Mouse (Mus musculus): Measurements from ENCODE around the gene Hras. TPM values are rescaled to one million over a fixed set of nuclear protein-coding genes. Genes with fewer than 3 reads are reported as not detected.

The Hras gene
- polyA plus RNA-seq, 1 experiment from 2014 or later, result 21.9 TPM

GRCm38 (mm10) chr7:141147044-141147443, 46.8 kb downstream of the Hras start:
- no peak overlapping the region for H3K4me2 ChIP-seq (ENCODE audit: low read depth, low read length)
- H3K27ac ChIP-seq (ENCODE audit: low read length), result no peak overlapping the region
- WGBS, result 76% methylated on average over 6 of the region's 6 CpGs
- H3K36me3 ChIP-seq (ENCODE audit: control insufficient read depth, insufficient read depth, low read length), result 0 out of 2 replicates have a peak, but pooled peaks cover 3% of the 10 kb centered on the region
- H3K9ac ChIP-seq (ENCODE audit: low read depth, low read length), result no peak overlapping the region
- H3K27me3 ChIP-seq (replicated peaks; ENCODE audit: control insufficient read depth, insufficient read depth, low read length), result no peaks in the 10 kb centered on the region
- H3K4me3 ChIP-seq (ENCODE audit: low read length), result no peak overlapping the region
- no peaks in the 10 kb centered on the region for H3K4me1 ChIP-seq (ENCODE audit: control insufficient read depth, insufficient read depth, low read length)
- H3K9me3 ChIP-seq (ENCODE audit: control insufficient read depth, low read length), result no peaks in the 10 kb centered on the region
- no peak for ATAC-seq

DNA sequence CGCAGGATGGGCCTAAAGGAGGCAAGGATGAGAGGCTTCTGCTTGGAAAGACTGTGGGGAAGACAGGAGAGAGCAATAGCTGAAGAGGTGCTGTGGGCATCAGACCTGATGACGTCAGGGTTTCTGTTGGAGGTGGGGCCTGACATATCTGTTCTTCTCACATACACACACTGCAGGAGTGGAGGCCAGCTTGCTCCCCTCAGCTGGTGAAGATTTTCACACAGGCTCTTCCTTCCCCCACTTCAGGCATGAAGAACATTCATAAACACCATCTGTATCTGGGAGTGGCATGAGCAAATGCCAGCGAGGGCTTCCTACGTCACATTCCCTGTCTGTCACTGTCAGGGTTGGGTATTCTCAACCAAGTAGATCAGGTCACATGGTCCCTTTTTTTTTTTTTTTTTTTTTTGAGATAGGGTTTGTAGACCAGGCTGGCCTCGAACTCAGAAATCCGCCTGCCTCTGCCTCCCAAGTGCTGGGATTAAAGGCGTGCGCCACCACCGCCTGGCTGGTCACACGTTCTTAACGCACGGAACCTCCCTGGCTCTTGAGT, 47.7 kb downstream of the Hras start:
- Histone ChIP-seq H3K4me1 (ENCODE audit: control insufficient read depth, insufficient read depth, low read length) (no peaks in the 10 kb centered on the region), H3K4me2 (ENCODE audit: low read depth, low read length) (no peak overlapping the region), H3K4me3 (ENCODE audit: low read length) (no peak overlapping the region), H3K9ac (ENCODE audit: low read depth, low read length) (no peak overlapping the region), H3K36me3 (ENCODE audit: control insufficient read depth, insufficient read depth, low read length) (no peaks in the 10 kb centered on the region), H3K9me3 (ENCODE audit: control insufficient read depth, low read length) (no peaks in the 10 kb centered on the region), H3K27me3 (replicated peaks; ENCODE audit: control insufficient read depth, insufficient read depth, low read length) (no peaks in the 10 kb centered on the region), H3K27ac (ENCODE audit: low read length) (no peak overlapping the region)
- ATAC-seq, result no peak
- 91% methylated on average over 12 of the region's 12 CpGs for WGBS

GRCm38 (mm10) chr7:141145403-141145802, 48.4 kb downstream of the Hras start:
- Histone ChIP-seq H3K9me3 (ENCODE audit: control insufficient read depth, low read length) (no peaks in the 10 kb centered on the region), H3K27ac (ENCODE audit: low read length) (no peak overlapping the region), H3K36me3 (ENCODE audit: control insufficient read depth, insufficient read depth, low read length) (no peaks in the 10 kb centered on the region), H3K27me3 (replicated peaks; ENCODE audit: control insufficient read depth, insufficient read depth, low read length) (no peaks in the 10 kb centered on the region), H3K4me2 (ENCODE audit: low read depth, low read length) (no peak overlapping the region), H3K4me3 (ENCODE audit: low read length) (no peak overlapping the region), H3K4me1 (ENCODE audit: control insufficient read depth, insufficient read depth, low read length) (no peaks in the 10 kb centered on the region), H3K9ac (ENCODE audit: low read depth, low read length) (no peak overlapping the region)
- WGBS, result 87% methylated on average over 1 of the region's 1 CpGs
- no peak for ATAC-seq

DNA sequence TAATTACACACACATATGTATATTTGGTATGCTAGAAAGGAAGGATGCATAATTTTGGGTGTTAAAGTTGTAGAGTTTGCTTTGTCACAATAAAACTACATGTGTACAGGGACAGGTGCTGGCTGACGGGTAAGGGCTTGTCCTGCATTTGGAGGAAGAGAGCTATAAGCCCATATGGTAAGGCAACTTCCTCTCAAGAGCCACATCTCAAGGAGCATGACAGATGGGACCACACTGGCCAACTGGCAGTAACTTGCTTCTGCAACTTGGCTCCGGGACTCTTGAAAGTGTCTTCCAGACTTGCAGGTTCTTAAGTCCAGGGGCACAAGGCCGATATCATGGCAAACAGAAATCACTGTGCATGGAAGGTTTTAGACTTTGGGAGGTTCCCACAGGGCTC, 49.2 kb downstream of the Hras start:
- WGBS, result 81% methylated on average over 3 of the region's 3 CpGs
- Histone ChIP-seq H3K27ac (ENCODE audit: low read length) (no peak overlapping the region), H3K9me3 (ENCODE audit: control insufficient read depth, low read length) (no peaks in the 10 kb centered on the region), H3K9ac (ENCODE audit: low read depth, low read length) (no peak overlapping the region), H3K27me3 (replicated peaks; ENCODE audit: control insufficient read depth, insufficient read depth, low read length) (no peaks in the 10 kb centered on the region), H3K4me1 (ENCODE audit: control insufficient read depth, insufficient read depth, low read length) (no peaks in the 10 kb centered on the region), H3K4me3 (ENCODE audit: low read length) (no peak overlapping the region), H3K36me3 (ENCODE audit: control insufficient read depth, insufficient read depth, low read length) (no peaks in the 10 kb centered on the region), H3K4me2 (ENCODE audit: low read depth, low read length) (no peak overlapping the region)
- ATAC-seq, result no peak

GRCm38 (mm10) chr7:141143861-141144260, 49.9 kb downstream of the Hras start:
- H3K4me2 ChIP-seq (ENCODE audit: low read depth, low read length), result no peak overlapping the region
- H3K9ac ChIP-seq (ENCODE audit: low read depth, low read length), result no peak overlapping the region
- H3K4me3 ChIP-seq (ENCODE audit: low read length), result no peak overlapping the region
- H3K27me3 ChIP-seq (replicated peaks; ENCODE audit: control insufficient read depth, insufficient read depth, low read length), result no peaks in the 10 kb centered on the region
- no peak overlapping the region for H3K27ac ChIP-seq (ENCODE audit: low read length)
- no peak for ATAC-seq
- no peaks in the 10 kb centered on the region for H3K4me1 ChIP-seq (ENCODE audit: control insufficient read depth, insufficient read depth, low read length)
- H3K36me3 ChIP-seq (ENCODE audit: control insufficient read depth, insufficient read depth, low read length), result no peaks in the 10 kb centered on the region
- H3K9me3 ChIP-seq (ENCODE audit: control insufficient read depth, low read length), result no peaks in the 10 kb centered on the region
- WGBS, result 81% methylated on average over 2 of the region's 2 CpGs

DNA sequence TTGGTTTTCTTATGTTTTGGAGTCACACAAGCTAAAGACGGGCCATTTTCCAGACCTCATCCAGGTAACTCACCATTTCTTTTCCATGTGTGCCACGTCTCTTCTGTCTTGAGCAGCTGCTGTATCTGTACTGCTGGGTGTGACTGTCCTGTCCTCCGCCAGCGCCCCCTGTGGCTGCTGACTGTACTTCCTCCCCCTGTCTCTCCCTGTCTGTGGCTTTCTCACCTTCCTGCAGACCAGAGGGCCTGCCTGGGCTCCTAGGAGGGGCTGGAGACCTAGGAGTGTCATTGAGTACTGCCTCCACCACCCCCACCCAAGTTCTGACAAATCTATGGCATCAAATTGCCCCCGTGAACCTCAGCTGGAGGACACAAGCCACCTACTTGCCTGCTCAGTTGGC, 50.7 kb downstream of the Hras start:
- Histone ChIP-seq H3K9ac (ENCODE audit: low read depth, low read length) (no peak overlapping the region), H3K27ac (ENCODE audit: low read length) (no peak overlapping the region), H3K9me3 (ENCODE audit: control insufficient read depth, low read length) (no peaks in the 10 kb centered on the region), H3K27me3 (replicated peaks; ENCODE audit: control insufficient read depth, insufficient read depth, low read length) (no peaks in the 10 kb centered on the region), H3K4me1 (ENCODE audit: control insufficient read depth, insufficient read depth, low read length) (no peaks in the 10 kb centered on the region), H3K4me2 (ENCODE audit: low read depth, low read length) (no peak overlapping the region), H3K4me3 (ENCODE audit: low read length) (no peak overlapping the region), H3K36me3 (ENCODE audit: control insufficient read depth, insufficient read depth, low read length) (no peaks in the 10 kb centered on the region)
- no peak for ATAC-seq
- WGBS, result 49% methylated on average over 5 of the region's 5 CpGs

DNA sequence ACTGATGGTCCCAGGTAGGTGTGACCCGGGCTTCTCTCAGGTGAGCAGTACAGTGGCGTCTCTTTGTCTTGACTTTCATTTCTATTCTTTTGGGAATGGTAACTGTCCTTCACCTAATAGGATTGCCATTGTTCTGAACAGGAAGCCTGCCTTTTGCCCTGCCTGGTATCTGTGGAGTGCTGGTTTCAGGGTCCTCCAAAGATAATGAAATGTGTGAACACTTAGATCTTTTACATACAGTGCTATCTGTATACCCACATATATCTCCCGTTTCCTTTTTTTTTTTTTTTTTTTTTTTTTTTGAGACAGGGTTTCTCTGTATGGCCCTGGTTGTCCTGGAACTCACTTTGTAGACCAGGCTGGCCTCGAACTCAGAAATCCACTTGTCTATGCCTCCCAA, 52.5 kb downstream of the Hras start:
- no peak for ATAC-seq
- Histone ChIP-seq H3K36me3 (ENCODE audit: control insufficient read depth, insufficient read depth, low read length) (no peaks in the 10 kb centered on the region), H3K4me2 (ENCODE audit: low read depth, low read length) (no peak overlapping the region), H3K27me3 (replicated peaks; ENCODE audit: control insufficient read depth, insufficient read depth, low read length) (no peaks in the 10 kb centered on the region), H3K27ac (ENCODE audit: low read length) (no peak overlapping the region), H3K9me3 (ENCODE audit: control insufficient read depth, low read length) (no peaks in the 10 kb centered on the region), H3K9ac (ENCODE audit: low read depth, low read length) (no peak overlapping the region), H3K4me3 (ENCODE audit: low read length) (no peak overlapping the region), H3K4me1 (ENCODE audit: control insufficient read depth, insufficient read depth, low read length) (no peaks in the 10 kb centered on the region)
- WGBS, result 82% methylated on average over 4 of the region's 4 CpGs

MicroRNA genes within 50 kb of the gene (microRNA counts, 519-probe panel; counts per million panel counts)
- 3,337 counts per million, percentile 85 among the panel's probes with 10 or more counts for microRNA mmu-miR-210

Small RNAs within 50 kb of the gene (microRNA-seq; reads per million reads assigned to microRNA genes)
- gene Mir210, result 950 reads per million, percentile 74 among the genes with 10 or more reads in this experiment

Other genes with a start within 250 kb of the Hras start
- 2.0 and 2.4 TPM in 2 replicates for gene Ifitm5, start 243.7 kb downstream of the Hras start, polyA plus RNA-seq (2015; fragmentation: Nextera tagmentation; extraction: Ambion mirVana)
- gene Gm45717, start 238.1 kb downstream of the Hras start, polyA plus RNA-seq (2015; fragmentation: Nextera tagmentation; extraction: Ambion mirVana), result 1.0 TPM in 1 of 2 replicates, not detected in the other
- gene Ifitm2, start 238.0 kb downstream of the Hras start, polyA plus RNA-seq (2015; fragmentation: Nextera tagmentation; extraction: Ambion mirVana), result 1,203 and 1,252 TPM in 2 replicates
- gene Ifitm1, start 226.8 kb downstream of the Hras start, polyA plus RNA-seq (2015; fragmentation: Nextera tagmentation; extraction: Ambion mirVana), result 117 and 123 TPM in 2 replicates
- 255 and 269 TPM in 2 replicates for gene Ifitm3, start 183.2 kb downstream of the Hras start, polyA plus RNA-seq (2015; fragmentation: Nextera tagmentation; extraction: Ambion mirVana)
- gene Ifitm6, start 176.1 kb downstream of the Hras start, polyA plus RNA-seq (2015; fragmentation: Nextera tagmentation; extraction: Ambion mirVana), result 1.9 and 2.0 TPM in 2 replicates
- gene Gm17387, start 164.9 kb downstream of the Hras start, polyA plus RNA-seq (2015; fragmentation: Nextera tagmentation; extraction: Ambion mirVana), result not detected in 2 replicates
- gene B4galnt4, start 132.9 kb downstream of the Hras start, polyA plus RNA-seq (2015; fragmentation: Nextera tagmentation; extraction: Ambion mirVana), result 7.2 and 7.3 TPM in 2 replicates
- gene Pkp3, start 115.8 kb downstream of the Hras start, polyA plus RNA-seq (2015; fragmentation: Nextera tagmentation; extraction: Ambion mirVana), result 31.3 and 32.4 TPM in 2 replicates
- gene Sigirr, start 93.4 kb downstream of the Hras start, polyA plus RNA-seq (2015; fragmentation: Nextera tagmentation; extraction: Ambion mirVana), result 29.4 and 32.8 TPM in 2 replicates
- gene Ano9, start 76.2 kb downstream of the Hras start, polyA plus RNA-seq (2015; fragmentation: Nextera tagmentation; extraction: Ambion mirVana), result 43.6 and 50.1 TPM in 2 replicates
- 59.0 and 60.3 TPM in 2 replicates for gene Ptdss2, start 71.6 kb downstream of the Hras start, polyA plus RNA-seq (2015; fragmentation: Nextera tagmentation; extraction: Ambion mirVana)
- 159 and 160 TPM in 2 replicates for gene Rnh1, start 21.1 kb downstream of the Hras start, polyA plus RNA-seq (2015; fragmentation: Nextera tagmentation; extraction: Ambion mirVana)
- 5.3 and 6.5 TPM in 2 replicates for gene Lrrc56, start 152 bp upstream of the Hras start, polyA plus RNA-seq (2015; fragmentation: Nextera tagmentation; extraction: Ambion mirVana)
- 4.0 TPM in 2 replicates for gene Lmntd2, start 20.1 kb upstream of the Hras start, polyA plus RNA-seq (2015; fragmentation: Nextera tagmentation; extraction: Ambion mirVana)
- 75.6 and 77.5 TPM in 2 replicates for gene Rassf7, start 21.9 kb upstream of the Hras start, polyA plus RNA-seq (2015; fragmentation: Nextera tagmentation; extraction: Ambion mirVana)
- gene Phrf1, start 34.8 kb upstream of the Hras start, polyA plus RNA-seq (2015; fragmentation: Nextera tagmentation; extraction: Ambion mirVana), result 55.2 and 56.7 TPM in 2 replicates
- 6.5 and 9.1 TPM in 2 replicates for gene Irf7, start 72.5 kb upstream of the Hras start, polyA plus RNA-seq (2015; fragmentation: Nextera tagmentation; extraction: Ambion mirVana)
- gene Cdhr5, start 82.8 kb upstream of the Hras start, polyA plus RNA-seq (2015; fragmentation: Nextera tagmentation; extraction: Ambion mirVana), result 167 and 234 TPM in 2 replicates
- 304 and 334 TPM in 2 replicates for gene Sct, start 85.1 kb upstream of the Hras start, polyA plus RNA-seq (2015; fragmentation: Nextera tagmentation; extraction: Ambion mirVana)
- gene Drd4, start 98.0 kb upstream of the Hras start, polyA plus RNA-seq (2015; fragmentation: Nextera tagmentation; extraction: Ambion mirVana), result 0.23 and 0.48 TPM in 2 replicates
- 61.0 and 64.4 TPM in 2 replicates for gene Deaf1, start 133.7 kb upstream of the Hras start, polyA plus RNA-seq (2015; fragmentation: Nextera tagmentation; extraction: Ambion mirVana)
- gene Tmem80, start 133.7 kb upstream of the Hras start, polyA plus RNA-seq (2015; fragmentation: Nextera tagmentation; extraction: Ambion mirVana), result 32.4 and 34.2 TPM in 2 replicates
- 191 and 214 TPM in 2 replicates for gene Eps8l2, start 144.9 kb upstream of the Hras start, polyA plus RNA-seq (2015; fragmentation: Nextera tagmentation; extraction: Ambion mirVana)
- gene Taldo1, start 198.2 kb upstream of the Hras start, polyA plus RNA-seq (2015; fragmentation: Nextera tagmentation; extraction: Ambion mirVana), result 567 and 582 TPM in 2 replicates
- 47.5 and 48.2 TPM in 2 replicates for gene Gatd1, start 220.1 kb upstream of the Hras start, polyA plus RNA-seq (2015; fragmentation: Nextera tagmentation; extraction: Ambion mirVana)
- gene Cend1, start 235.5 kb upstream of the Hras start, polyA plus RNA-seq (2015; fragmentation: Nextera tagmentation; extraction: Ambion mirVana), result 3.2 and 4.0 TPM in 2 replicates
- 34.6 and 37.7 TPM in 2 replicates for gene Slc25a22, start 243.9 kb upstream of the Hras start, polyA plus RNA-seq (2015; fragmentation: Nextera tagmentation; extraction: Ambion mirVana)